Mouse (Mus musculus) v-Abl transformed pro-B cells (cell line): Measurements from ENCODE around the gene Thra.

Experiments used
- in situ Hi-C, 2 experiments: fragments of 400-800 bp; cut with MboI; formaldehyde crosslinking; loops; one replicate each; pipeline ENCODE4 v1.15.1; 2025; ENCODE audit not compliant: unreplicated experiment in 2 of 2

Thra gene

DNA sequence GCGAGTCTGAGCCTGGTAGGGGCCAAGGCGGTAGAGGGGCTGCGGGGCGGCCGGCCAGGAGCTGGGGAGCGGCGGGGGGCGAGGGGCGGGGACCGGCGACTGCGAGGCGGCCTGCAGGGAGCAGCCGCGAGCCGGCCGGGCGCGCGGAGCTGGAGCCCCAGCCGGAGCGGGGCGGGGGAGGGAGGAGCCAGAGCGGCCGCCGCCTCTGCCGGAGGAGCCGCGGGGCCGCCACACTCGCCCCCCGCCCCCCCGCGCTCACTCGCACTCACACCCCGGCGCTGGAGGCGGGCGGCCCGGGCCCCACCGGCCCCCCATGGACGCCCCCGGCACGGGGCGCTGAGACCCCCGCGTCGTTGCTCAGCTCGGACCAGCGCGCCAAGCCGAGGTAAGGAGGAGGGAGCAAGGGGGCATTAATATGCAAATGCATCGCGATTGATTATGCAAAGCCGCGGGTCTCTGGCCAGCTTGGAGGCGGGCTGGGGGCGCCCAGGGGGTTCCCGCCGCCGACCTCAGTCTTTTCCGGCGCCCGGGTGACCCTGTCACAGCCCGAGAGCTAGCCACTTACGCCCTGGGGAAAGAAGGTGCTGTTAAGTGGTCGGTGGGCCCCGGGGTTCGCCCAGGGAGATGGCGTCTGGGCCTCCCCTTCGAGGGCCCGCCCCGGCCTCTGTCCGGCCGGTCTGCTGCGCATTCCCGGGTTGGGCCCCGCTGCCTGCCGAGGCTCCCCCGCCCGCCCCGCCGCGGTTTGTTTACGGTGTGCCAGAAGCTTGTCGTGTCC lies 1.4 kb downstream of the Thra start:
- in situ Hi-C loops: loop anchor here in 1 of 2 experiments (10.0 kb wide), 1 partner anchor 747 kb away; the partner anchor contains the start of gene Arl5c

DNA sequence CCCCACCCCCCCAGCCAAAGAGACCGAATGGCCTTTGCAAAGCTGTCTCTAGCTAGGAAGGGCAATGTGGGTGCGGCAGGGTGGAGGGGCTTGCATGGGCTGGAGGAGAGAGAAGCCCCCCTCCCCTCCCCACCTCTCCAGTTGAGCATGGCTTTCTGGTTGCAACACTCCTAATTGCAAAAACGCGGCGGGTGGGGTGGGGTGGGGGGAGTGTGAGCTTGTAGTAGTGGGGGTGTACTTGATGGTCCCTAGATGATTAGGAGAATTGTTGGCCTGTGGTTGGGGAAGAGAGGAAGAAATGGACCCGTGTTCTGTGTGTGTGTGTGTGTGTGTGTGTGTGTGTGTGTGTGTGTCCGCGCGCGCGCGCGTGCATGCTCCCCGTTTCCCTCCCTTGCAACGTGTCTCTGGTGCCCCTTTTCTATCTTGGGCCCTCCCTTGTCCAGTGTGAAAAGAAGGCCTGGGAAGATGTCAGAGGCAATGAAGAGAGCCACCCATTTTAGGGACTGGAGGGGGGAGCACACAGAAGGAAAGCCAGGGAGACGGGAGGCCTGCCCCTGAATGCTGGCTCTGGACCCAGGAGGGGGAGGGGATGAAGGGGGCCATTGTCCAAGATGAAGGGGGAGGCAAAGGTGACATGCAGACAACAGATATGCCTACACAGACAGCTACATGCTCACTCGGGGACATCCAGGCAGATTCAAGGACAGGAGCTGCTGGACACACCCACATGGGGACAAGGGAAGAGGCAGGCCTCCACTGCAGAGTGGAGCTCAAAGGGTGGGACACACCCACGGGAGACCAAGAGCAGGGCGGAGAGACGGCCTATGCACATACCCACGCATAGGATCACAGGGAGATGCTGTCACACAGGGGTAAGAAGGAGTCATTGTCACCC lies 2.2 kb downstream of the Thra start:
- in situ Hi-C loops: loop anchor here in 1 of 2 experiments (10.0 kb wide), 1 partner anchor 748 kb away; the partner anchor contains the start of gene Arl5c

DNA sequence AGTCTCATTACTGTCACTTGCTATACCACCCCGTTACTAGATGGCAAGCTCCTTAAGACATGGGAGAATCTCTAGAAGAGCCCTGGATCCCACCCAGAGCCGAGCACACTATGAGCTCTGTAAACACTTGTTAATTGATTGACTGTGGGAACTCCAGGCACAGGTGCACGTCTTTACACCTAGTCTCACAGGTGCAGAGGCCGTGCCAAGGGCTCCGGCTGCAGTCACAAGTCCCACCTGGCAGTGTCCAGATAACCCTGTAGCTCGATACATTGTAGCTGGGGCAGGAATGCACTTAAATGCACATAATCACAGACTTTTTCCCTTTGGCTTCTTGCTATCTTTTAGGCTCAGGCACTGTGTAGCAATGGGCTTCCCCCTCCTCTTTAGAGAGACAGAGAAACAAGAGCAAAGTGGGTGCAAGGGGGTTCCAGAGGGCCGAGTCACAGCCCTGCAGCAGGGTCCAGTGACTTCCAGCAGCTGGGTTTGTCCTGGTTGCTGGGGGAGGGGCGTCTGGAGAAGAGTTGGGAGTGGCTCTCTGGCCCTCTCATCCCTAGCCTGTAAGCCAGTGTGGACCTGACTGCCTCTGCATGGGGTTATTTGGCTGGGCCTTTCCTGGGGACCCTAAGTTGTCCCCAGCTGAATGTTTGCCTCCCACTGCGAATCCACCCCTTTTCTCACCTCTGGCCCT lies 3.4 kb downstream of the Thra start:
- in situ Hi-C loops: loop anchor here in 1 of 2 experiments (10.0 kb wide), 1 partner anchor 749 kb away; the partner anchor contains the start of gene Arl5c

DNA sequence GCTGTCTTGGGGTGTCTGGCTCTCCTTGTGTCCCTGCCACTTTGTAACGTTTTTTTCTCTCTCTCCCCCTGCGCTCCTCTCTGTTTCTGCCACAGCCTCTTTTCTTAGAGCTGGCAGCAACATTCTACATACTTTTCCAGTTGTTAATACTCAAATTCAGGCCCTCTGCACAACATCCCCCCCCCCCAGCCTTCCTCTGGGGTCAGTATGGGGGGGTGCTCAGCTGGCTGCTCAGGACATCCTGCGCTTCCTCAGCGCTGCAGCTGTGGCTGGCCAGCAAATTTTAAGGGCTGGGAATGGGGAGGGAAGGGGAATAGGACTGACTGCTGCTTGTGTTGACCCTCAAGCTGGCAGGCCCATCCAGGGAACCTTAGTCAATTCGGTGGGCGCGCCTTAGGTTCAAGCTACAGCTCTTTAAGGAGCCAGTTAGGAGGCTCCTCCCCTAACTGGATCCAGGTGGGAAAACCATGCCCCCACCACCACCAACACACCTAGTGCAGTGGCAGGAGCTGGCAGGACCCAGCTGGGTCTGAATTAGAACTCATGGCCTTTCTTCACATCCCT lies 4.1 kb downstream of the Thra start:
- in situ Hi-C loops: loop anchor here in 1 of 2 experiments (10.0 kb wide), 1 partner anchor 750 kb away; the partner anchor contains the start of gene Arl5c

DNA sequence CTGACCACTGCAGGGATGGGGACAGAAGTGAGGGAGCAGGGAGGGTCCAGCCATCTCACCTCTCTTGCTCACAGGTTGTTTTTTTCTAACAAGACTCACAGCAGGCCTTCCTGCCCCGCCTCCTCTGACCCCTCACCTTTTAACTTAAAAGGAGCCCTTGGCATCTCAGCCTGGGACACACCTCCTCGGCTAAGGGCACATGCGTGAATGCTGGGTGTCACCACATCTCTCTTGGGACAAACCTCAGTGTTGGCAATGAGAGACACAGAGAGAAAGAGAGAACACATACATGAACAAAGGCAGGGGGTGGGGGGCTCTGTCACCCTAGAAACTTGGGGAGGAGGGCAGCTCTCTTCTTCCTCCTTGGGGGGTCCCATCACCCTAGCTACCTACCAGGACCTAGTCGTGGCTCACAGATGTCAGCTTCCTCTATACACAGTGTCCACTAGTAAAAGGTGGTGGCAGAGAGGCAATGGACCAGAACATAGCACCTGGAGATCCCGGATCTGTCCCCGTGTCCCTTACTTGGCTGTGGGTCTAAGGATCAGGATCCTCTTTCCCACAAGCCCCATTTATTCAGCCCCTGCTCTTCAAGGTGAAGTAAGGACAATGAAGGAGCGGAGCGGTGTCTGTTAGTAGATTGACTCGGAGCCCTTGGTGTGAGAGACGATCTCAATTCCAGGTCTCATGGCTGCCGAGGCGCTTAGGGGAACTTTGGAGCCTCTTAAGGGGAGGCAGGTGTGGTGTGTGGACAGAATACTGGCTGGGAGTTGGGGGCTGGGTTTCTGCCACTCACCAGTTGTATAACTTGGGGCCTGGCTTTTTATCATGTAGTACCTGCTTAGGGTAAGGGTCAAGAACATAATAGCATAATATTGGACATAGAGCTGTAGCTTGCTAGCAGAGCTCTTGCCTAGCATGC lies 5.8 kb downstream of the Thra start:
- in situ Hi-C loops: loop anchor here in 1 of 2 experiments (10.0 kb wide), 1 partner anchor 751 kb away; the partner anchor contains the start of gene Arl5c

DNA sequence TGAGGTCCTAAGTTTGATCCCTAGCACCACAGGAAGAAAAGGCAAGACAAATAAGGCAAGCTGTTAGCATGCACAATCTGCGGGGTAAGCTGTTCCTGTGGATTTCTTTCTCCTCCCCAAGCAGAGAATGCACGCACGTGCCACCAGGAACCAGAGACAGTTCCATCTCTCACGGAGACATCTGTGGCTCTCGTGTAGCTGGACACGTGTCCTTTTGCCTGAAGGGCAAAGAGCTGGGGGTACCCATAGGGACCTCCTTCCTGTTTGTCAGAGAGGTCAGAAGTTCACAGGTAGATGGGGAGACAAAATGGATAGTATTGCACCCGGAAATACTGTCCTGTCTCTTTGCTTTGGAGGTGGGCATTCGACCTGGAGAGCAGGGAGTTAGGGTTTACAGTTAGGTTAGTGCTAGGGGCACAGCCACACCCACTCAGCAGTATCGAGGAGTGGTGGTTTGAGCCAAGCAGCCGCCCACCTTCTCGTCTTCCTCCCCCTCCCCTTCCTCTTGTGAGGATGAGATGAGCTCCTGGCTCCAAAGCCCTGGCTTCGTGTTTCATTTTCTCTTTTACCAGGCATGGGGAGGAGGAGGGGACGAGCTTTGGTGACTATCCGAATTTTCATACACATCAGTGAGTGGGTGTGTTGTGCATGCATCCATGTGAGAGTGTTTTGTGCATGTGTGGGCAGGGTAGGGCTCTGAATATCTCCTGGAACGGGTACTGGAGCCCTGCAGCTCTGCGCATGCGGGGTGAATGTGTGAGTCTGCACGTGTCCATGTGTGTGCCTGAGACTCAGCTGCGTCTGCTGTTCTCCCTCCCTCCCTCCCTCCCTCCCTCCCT lies 6.6 kb downstream of the Thra start:
- in situ Hi-C loops: loop anchor here in 1 of 2 experiments (10.0 kb wide), 1 partner anchor 752 kb away; the partner anchor contains the start of gene Arl5c

DNA sequence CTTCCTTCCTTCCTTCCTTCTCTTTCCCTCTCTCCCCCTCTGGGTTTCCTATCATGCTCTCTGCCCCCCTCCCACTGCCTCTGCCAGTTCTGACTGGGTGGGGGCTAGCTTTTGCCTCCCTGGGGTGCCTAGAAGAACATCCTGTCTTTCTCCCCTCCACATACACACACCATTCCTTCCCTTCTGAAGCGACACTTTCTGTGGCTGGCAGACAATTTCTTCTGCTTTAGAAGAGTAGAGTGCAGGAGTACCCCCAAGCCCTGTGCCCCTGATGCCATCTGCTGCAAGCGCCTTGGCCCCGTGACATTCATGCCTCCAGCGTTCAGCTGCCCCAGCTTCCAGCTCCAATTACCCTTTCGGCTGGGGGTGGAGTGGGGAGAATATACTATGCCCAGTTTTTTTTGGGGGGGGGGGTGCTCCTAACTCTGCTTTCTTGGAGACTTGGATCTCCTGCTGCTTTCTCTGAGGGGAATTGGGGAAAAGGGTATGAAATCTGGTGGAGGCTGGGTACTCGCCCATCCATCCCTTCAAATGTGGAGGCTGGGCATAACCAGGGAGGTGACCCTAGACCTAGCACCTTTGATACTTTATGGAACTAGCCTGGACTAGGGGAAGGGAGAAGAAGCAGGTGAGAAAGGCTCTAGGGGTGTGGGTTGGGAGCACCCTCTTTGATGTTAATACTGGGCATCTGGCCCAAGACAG lies 7.5 kb downstream of the Thra start:
- in situ Hi-C loops: loop anchor here in 1 of 2 experiments (10.0 kb wide), 1 partner anchor 753 kb away; the partner anchor contains the start of gene Arl5c

DNA sequence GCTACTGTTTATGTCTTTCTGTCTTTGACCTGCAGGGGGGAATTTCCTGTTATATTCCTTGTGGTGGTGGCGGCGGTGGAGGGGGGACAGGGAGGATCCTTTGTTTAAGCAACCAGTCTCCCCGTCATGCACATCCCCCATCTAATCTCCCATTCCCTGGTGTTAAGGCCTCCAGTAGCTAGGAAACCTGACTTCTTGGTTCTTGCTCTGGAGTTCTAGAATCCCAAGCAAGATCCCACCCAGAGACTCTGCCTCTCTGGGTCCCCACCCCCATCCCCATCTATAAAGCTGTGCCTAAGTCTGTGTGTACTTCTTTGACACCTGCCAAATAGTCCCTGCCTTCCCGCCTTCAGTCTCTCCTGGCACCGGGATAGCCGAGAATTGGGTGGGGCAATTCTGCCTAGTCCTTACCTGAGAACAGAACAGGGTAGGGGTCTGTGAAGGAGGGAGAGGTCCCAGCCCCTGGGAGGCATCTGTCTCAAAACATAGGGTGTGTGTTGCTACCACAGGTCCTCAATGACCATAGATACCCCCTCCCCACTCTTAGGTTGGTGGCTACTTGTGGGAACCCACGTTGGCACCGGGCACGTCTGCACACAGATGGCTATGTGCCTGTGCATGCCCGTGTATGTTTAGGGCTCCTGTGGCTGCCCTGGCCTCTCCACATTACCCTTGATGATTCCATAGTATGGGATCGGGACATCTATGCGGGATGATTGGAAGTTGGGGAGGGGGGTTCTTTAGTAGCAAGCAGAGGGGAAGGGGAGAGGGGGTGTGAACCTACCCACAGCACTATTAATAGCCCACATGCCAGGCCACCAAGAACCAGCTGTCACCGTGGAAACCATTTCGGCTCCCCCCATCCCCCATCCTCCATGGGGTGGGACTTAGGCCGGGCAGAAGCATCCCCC lies 8.3 kb downstream of the Thra start:
- in situ Hi-C loops: loop anchor here in 1 of 2 experiments (10.0 kb wide), 1 partner anchor 754 kb away; the partner anchor contains the start of gene Arl5c

DNA sequence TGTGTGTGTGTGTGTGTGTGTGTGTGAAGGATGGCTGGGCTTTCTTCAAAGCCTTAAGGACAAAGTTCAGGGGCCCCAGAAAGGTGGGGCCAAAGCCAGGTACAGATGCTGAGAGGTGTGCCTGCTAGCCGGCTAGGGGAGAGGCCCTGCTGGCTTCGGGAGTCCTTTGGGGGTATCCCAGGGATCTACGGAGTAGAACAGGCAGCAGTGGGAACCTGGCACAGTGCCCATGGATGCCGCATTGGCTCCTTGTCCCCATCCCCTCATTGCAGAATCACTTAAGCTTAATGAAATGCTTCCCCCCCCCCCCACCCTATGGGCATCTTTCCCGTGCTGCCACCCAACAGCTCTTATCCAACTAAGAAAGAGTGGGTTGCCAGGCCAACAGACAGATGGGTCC lies 9.3 kb downstream of the Thra start:
- in situ Hi-C loops: loop anchor here in 1 of 2 experiments (10.0 kb wide), 1 partner anchor 755 kb away; the partner anchor contains the start of gene Arl5c

DNA sequence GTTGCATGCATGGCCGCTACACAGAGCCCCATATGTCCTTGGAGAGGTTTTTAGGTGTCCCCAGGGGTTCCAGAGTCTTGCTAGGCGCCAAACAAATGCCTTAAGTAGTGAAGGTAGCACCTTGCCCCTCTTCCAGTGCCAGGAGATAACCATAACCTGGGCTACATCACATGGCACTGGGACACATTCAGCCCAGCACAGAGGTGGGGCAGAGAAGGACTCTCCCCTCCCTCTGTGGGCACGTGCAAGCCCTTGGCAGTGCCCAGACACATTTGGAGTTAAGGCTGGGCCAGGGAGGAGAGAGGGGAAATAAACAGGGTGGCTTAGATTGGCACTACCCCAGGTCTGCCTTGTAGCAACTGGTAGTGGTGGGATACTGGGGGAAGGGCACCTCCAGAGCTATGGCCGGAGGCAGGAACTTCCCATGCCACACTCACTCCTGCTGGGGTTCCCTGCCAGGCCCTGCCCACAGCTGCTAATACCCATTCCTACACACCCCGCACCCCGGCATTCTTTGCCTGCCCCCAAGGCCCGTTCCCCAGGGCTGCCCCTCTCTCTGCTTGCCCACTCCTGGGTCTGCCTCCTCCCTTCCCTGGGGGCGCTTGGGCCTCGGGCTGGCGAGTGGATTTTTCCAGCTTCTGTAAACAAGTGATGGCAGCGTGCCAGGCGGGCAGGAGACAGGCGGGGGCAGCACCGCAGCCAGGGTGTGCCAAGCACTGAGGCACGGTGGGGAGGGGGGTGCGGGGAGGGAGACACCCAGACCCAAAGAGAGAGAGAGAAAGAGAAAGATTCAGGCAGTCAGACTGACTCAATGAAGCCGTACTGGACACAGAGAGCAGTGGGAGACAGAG lies 10.1 kb downstream of the Thra start:
- in situ Hi-C loops: no loop called here

DNA sequence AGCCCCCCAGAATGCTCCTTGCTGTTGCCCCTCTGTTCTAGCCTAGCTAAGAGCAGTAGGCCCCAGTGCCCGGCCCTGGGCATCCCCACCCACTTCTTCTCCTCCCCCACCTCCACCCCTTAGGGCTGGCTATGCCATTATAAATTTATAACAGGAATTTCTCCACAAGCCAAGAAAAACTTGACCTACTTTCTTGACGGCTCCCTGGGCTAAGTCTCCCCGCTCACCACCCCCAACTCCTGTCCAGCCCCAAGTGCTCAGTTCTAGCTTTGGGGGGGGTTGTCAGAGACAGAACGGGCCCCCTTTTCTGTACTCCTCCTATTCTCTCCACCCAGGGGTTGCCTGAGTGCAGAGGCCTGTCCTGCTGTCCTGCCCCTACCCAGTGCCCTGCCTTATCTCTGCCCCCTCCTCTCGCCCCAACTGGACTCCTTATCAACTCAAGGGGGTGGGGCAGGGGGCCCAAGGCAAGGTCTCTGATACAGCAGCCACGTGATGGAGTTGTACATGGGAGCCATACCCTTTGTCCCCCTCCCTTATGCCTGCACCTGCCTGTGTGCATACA lies 10.9 kb downstream of the Thra start:
- in situ Hi-C loops: no loop called here

DNA sequence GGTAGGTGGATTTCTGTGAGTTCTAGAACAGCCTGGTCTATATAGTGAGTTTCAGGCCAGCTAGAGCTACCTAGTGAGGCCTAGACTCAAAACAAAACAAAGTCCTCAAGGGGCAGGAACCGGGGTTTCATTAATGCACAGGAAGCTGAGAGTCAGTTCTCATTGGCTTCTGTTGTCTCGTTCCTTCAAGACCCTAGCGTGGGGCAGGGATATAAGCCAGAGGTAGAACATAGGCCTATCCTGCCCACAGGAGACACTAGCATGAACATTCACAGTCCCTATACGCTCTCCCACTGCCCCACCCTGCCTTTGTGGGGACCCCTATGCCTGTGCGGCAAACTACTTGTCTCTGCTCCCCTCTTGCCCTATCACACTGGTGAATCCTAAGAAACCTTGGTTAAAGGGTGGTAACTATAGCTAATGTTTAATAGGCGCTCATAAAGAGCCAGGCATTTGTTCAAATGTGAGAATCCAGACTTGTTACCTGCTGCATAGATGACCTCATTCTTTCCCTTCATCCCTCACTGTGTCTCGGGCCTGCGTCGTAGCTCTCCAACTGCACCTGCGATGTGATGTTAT lies 12.2 kb downstream of the Thra start:
- in situ Hi-C loops: no loop called here

DNA sequence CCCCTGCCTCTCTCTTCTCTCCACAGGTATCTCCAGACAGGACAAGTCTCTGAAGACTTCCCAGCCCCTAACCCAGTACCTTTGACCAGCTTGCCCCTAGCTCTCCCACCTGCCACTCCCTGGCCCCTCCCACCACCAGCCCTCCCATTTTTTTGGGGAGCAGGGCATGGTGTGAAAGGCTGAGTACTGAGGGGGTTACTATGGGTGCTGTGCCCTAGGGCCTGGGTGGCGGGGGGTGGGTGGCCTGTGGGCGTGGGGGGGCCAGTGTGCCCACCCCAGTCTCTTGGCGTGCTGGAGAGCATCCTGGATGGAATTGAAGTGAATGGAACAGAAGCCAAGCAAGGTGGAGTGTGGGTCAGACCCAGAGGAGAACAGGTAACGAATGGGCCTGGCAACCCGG lies 12.8 kb downstream of the Thra start:
- in situ Hi-C loops: no loop called here

DNA sequence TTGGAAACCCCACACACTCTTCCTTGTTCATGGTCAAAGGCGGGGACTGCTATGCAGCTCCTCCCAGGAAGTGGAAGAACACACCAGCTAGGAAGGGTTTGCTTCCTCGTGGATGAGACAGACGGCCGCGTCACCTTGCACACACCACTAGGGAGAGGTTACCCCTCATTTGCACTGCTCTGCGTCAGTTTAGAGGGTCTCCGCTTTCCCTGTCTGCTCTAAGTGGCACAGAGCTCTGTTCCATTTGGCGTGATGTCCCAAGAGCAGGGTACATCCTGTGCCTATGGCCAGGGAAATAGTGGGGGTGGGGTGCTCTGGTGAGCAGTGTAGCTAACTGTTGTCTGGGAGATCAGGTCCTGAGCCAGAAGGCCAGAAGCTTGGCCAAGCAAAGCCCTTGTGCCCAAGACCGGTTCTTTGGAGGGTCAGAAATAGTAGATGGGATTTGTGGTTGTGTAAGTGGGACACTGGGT lies 13.7 kb downstream of the Thra start:
- in situ Hi-C loops: no loop called here
